Mouse (Mus musculus): ENCODE measurements around the gene Map4k4. TPM values are rescaled to one million over a fixed set of nuclear protein-coding genes. Genes with fewer than 3 reads are reported as not detected.
A peak's percentile ranks its signal among the peaks of the same experiment; 100 is the strongest.

Map4k4 gene
- polyA plus RNA-seq, 1 experiment from 2014 or later = 49.3 TPM

DNA sequence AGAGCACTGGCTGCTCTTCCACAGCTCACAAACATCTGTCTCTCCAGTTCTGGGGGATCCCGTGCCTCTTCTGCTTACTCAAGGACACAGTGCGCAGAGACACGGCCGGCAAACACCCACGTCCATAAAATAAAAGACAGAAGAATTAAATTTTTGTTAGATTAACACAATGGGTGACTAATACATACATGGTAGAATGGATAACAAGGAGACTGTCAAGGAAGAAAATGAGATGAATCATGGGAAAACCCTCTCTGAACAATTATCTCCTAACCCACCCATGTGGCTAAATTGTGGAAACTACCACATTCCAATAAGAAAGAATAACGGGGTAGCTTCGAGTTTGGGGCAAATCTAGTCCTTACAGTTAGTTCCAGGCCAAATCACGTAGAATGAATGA lies 11.3 kb upstream of the Map4k4 start:
- WGBS = 85% methylated on average over 8 of the region's 8 CpGs
- no peak for TF ChIP-seq CTCF (IDR thresholded peaks at IDR 0.05; ENCODE audit: low read depth)
- Histone ChIP-seq H3K9me3 (ENCODE audit: low read depth, low read length) (no peaks in the 10 kb centered on the region), H3K27ac (ENCODE audit: low read depth) (no peak overlapping the region), H3K36me3 (ENCODE audit: insufficient read depth) (no peaks in the 10 kb centered on the region), H3K4me1 (ENCODE audit: insufficient read depth) (no peaks in the 10 kb centered on the region), H3K27me3 (ENCODE audit: insufficient read depth, low read length) (no peaks in the 10 kb centered on the region), H3K4me3 (ENCODE audit: low read depth, low read length) (no peak overlapping the region), H3K9ac (no peak overlapping the region), H3K4me2 (no peak overlapping the region)
- no peak for DNase-seq
- ATAC-seq (ENCODE audit: insufficient read depth) = no peak

DNA sequence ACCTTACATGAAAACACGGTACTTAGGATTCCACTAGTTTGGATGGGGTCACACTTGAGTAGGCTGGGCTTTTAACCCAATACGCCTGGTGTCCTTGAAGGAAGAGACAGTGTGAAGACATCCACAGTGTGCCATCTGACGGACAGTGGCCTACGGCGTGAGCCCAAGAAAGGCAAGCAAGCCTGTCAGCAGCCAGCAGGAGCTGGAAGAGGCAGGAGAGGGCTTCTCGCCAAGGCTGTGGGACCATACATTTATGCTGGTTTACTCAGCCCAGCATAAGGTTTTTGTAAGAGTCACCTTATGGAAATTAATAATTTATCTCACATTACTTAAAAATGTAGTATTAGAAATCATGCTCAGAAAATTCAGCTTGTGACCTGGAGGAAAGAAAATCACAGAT lies 10.7 kb upstream of the Map4k4 start:
- no peak for TF ChIP-seq CTCF (IDR thresholded peaks at IDR 0.05; ENCODE audit: low read depth)
- no peaks in the 10 kb centered on the region for H3K27me3 ChIP-seq (ENCODE audit: insufficient read depth, low read length)
- 66% methylated on average over 6 of the region's 6 CpGs for WGBS
- H3K9ac ChIP-seq = no peak overlapping the region
- no peak overlapping the region for H3K4me3 ChIP-seq (ENCODE audit: low read depth, low read length)
- H3K4me2 ChIP-seq = no peak overlapping the region
- no peaks in the 10 kb centered on the region for H3K4me1 ChIP-seq (ENCODE audit: insufficient read depth)
- no peak for ATAC-seq (ENCODE audit: insufficient read depth)
- peak; percentile 46 for DNase-seq
- H3K27ac ChIP-seq (ENCODE audit: low read depth) = no peak overlapping the region
- H3K36me3 ChIP-seq (ENCODE audit: insufficient read depth) = no peaks in the 10 kb centered on the region
- no peaks in the 10 kb centered on the region for H3K9me3 ChIP-seq (ENCODE audit: low read depth, low read length)

DNA sequence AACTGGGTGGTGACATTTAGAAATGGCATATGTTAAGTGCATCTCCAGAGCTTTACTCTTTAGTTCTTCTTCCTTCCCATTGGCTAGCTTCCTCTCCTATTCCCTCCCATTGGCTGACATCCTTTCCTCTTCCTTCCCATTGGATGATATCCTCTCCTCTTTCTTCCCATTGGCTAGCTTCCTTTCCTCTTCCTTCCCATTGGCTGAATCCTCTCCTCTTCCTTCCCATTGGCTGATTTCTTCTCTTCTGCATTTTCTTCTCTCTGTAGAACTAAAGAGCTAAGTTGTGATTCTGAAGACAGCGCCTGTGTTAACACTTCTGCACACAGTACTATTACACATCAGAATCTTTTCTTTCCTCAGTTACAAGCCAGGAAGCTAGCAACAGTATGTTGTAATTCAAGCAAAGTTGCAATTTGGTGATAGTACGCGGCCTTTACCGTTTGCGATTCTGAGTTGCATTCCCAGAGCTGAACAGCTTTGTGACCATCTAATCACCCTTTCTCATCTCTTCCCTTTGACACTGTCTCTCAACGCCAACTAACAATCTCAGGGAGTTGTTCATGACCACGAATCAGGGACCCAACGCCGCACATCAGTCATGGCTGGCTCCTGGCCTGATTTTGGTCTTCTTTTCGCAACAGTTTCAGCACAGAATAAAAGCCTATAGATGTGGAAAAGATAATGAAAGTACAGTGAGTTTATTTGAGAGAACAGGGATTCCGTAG lies 7.4 kb upstream of the Map4k4 start:
- 94% methylated on average over 11 of the region's 11 CpGs for WGBS
- 0 out of 2 replicates have a peak, but pooled peaks cover 6% of the 10 kb centered on the region for H3K4me1 ChIP-seq (ENCODE audit: insufficient read depth)
- H3K4me2 ChIP-seq = no peak overlapping the region
- H3K27ac ChIP-seq (ENCODE audit: low read depth) = no peak overlapping the region
- DNase-seq = no peak
- no peaks in the 10 kb centered on the region for H3K9me3 ChIP-seq (ENCODE audit: low read depth, low read length)
- no peak overlapping the region for H3K9ac ChIP-seq
- ATAC-seq (ENCODE audit: insufficient read depth) = no peak
- no peak overlapping the region for H3K4me3 ChIP-seq (ENCODE audit: low read depth, low read length)
- no peaks in the 10 kb centered on the region for H3K27me3 ChIP-seq (ENCODE audit: insufficient read depth, low read length)
- H3K36me3 ChIP-seq (ENCODE audit: insufficient read depth) = no peaks in the 10 kb centered on the region
- no peak for TF ChIP-seq CTCF (IDR thresholded peaks at IDR 0.05; ENCODE audit: low read depth)

DNA sequence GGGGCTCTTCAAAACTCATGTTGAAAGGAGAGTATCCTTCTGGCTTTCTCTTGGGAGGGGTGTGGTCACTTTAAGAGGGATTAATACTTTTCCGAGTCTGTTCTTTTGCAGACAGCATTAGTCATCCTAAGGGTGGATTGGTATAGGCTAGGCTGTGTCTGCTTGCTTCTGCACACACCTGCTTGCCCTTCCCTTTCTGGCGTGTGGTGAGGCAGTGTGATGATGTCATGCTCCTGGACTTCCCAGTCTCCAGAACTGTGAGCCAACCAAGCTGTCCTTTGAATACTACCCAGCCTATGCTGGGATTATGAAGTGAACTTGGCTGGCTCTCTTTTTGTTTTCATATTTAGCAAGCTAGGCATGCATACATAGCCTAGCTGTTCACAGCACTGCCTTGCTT lies 5.6 kb upstream of the Map4k4 start:
- no peak for TF ChIP-seq CTCF (IDR thresholded peaks at IDR 0.05; ENCODE audit: low read depth)
- H3K9ac ChIP-seq = no peak overlapping the region
- no peaks in the 10 kb centered on the region for H3K9me3 ChIP-seq (ENCODE audit: low read depth, low read length)
- peak; percentile 18 for DNase-seq
- 20% methylated on average over 2 of the region's 2 CpGs for WGBS
- H3K27me3 ChIP-seq (ENCODE audit: insufficient read depth, low read length) = no peaks in the 10 kb centered on the region
- H3K4me3 ChIP-seq (ENCODE audit: low read depth, low read length) = no peak overlapping the region
- H3K4me2 ChIP-seq = no peak overlapping the region
- H3K36me3 ChIP-seq (ENCODE audit: insufficient read depth) = no peaks in the 10 kb centered on the region
- 0 out of 2 replicates have a peak, but pooled peaks cover 6% of the 10 kb centered on the region for H3K4me1 ChIP-seq (ENCODE audit: insufficient read depth)
- no peak overlapping the region for H3K27ac ChIP-seq (ENCODE audit: low read depth)
- no peak for ATAC-seq (ENCODE audit: insufficient read depth)

DNA sequence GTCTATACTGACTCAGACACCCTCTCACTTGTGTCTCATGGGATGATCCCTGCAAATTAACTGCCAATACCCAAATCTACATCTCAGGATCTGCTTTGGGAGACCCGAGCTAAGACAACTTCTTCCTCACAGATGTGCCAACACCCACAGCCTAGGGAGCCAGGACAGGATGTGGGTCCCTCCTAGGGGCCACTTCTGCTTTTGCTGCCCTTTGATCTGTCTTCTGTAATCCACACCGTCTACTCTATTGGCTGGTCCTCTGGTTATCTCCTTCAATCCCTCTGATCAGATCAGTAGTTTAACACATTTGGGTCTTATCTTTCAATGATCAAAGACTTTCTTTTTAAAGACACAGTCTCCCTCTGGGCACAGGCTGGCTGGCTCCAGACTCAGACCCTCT lies 5.2 kb upstream of the Map4k4 start:
- DNase-seq (no peak), ATAC-seq (ENCODE audit: insufficient read depth) (no peak)
- no peaks in the 10 kb centered on the region for H3K36me3 ChIP-seq (ENCODE audit: insufficient read depth)
- no peak overlapping the region for H3K4me3 ChIP-seq (ENCODE audit: low read depth, low read length)
- no peak overlapping the region for H3K4me2 ChIP-seq
- no peak for TF ChIP-seq CTCF (IDR thresholded peaks at IDR 0.05; ENCODE audit: low read depth)
- no peak overlapping the region for H3K9ac ChIP-seq
- no peaks in the 10 kb centered on the region for H3K9me3 ChIP-seq (ENCODE audit: low read depth, low read length)
- 0 out of 2 replicates have a peak, but pooled peaks cover 6% of the 10 kb centered on the region for H3K4me1 ChIP-seq (ENCODE audit: insufficient read depth)
- no peak overlapping the region for H3K27ac ChIP-seq (ENCODE audit: low read depth)
- 20% methylated on average over 2 of the region's 2 CpGs for WGBS
- no peaks in the 10 kb centered on the region for H3K27me3 ChIP-seq (ENCODE audit: insufficient read depth, low read length)

DNA sequence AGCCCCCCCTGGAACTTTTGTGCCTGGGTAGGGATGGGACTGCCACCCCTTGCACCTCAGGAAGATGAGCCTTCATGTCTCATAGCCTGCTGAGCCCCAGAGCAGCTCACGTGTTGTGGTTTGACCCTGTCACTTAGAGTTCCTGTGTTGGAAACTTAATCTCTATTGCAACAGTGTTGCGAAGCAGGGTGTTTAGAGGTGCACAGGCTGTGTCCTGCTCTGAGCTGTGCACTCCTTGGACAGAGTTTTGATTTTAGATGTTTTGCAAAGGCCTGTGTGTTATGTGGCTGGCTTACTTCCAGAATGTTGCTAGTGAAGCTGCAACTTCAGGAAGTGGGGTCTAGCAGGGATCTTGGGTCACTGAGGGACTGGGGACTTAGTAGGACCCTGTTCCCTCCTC lies 4.1 kb upstream of the Map4k4 start:
- no peaks in the 10 kb centered on the region for H3K36me3 ChIP-seq (ENCODE audit: insufficient read depth)
- TF ChIP-seq CTCF (IDR thresholded peaks at IDR 0.05; ENCODE audit: low read depth) = no peak
- 0 out of 2 replicates have a peak, but pooled peaks cover 6% of the 10 kb centered on the region for H3K4me1 ChIP-seq (ENCODE audit: insufficient read depth)
- H3K4me2 ChIP-seq = no peak overlapping the region
- no peaks in the 10 kb centered on the region for H3K9me3 ChIP-seq (ENCODE audit: low read depth, low read length)
- no peak overlapping the region for H3K27ac ChIP-seq (ENCODE audit: low read depth)
- DNase-seq (peak; percentile 69), ATAC-seq (ENCODE audit: insufficient read depth) (no peak)
- H3K4me3 ChIP-seq (ENCODE audit: low read depth, low read length) = no peak overlapping the region
- 43% methylated on average over 2 of the region's 2 CpGs for WGBS
- no peak overlapping the region for H3K9ac ChIP-seq
- H3K27me3 ChIP-seq (ENCODE audit: insufficient read depth, low read length) = no peaks in the 10 kb centered on the region

DNA sequence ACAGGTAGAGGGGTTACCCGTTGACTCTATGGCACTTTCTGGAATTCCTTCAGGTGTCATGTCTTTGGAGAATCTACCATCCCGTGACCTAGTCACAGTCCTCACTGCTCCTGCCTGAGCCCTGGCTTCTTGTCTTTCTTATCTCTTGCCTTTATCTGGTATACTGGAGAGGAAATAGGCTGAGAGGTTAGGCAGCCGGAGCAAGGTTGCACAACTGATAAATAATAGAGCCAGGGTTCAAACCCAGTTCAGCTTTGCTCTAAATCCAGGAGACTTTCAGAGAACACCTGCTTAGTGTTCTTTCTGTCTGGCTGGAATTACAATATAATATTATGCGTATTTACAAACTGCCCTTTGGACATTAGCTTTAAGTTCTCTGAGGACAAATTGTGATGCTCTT lies 2.0 kb upstream of the Map4k4 start:
- Histone ChIP-seq H3K4me3 (ENCODE audit: low read depth, low read length) (no peak overlapping the region), H3K9ac (no peak overlapping the region), H3K27me3 (ENCODE audit: insufficient read depth, low read length) (no peaks in the 10 kb centered on the region), H3K27ac (ENCODE audit: low read depth) (no peak overlapping the region), H3K4me1 (ENCODE audit: insufficient read depth) (peaks cover 15% of the 10 kb centered on the region), H3K36me3 (ENCODE audit: insufficient read depth) (0 out of 2 replicates have a peak, but pooled peaks cover under 1% of the 10 kb centered on the region), H3K9me3 (ENCODE audit: low read depth, low read length) (no peaks in the 10 kb centered on the region), H3K4me2 (no peak overlapping the region)
- 49% methylated on average over 4 of the region's 4 CpGs for WGBS
- DNase-seq (no peak), ATAC-seq (ENCODE audit: insufficient read depth) (no peak)
- no peak for TF ChIP-seq CTCF (IDR thresholded peaks at IDR 0.05; ENCODE audit: low read depth)

Measured in lung, embryonic 14.5 days (tissue).